Mouse (Mus musculus): ENCODE data around the gene Rps16. TPM values are rescaled to one million over a fixed set of nuclear protein-coding genes. Genes with fewer than 3 reads are reported as not detected.

The Rps16 gene
- polyA plus RNA-seq, 1 experiment, result 4,542 TPM

DNA sequence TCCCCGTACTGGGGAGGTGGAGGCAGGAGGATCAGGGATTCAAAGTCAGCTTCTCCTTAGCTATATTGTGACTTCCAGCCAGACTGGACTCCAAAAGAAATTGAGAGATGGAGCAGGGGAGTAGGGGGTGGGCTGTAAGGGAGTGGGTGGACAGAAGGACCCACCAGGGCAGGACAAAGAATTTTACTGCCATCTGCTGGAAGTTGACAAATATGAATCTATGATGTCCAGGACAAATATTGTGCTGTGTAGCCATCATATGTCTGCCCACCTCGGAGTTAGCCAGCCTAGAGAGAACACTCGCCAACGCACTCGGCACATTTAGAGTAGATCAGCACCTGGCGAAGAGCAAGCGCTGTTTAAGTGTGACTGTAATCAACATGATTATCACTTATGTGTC lies 1.9 kb upstream of the Rps16 start:
- TF ChIP-seq TCF12 (IDR thresholded peaks at IDR 0.05; ENCODE audit: insufficient read depth, poor library complexity, severe bottlenecking), result no peak
- no peak for TF ChIP-seq REST (IDR thresholded peaks at IDR 0.05; ENCODE audit: insufficient read depth, insufficient read length)
- no peak for TF ChIP-seq MYOD1 (IDR thresholded peaks at IDR 0.05; ENCODE audit: control insufficient read depth in 1 of 3, insufficient read length in 2 of 3, low read depth in 2 of 3)
- no peak for TF ChIP-seq SRF (IDR thresholded peaks at IDR 0.05; ENCODE audit: control insufficient read depth, insufficient read length, low read depth)
- no peak for TF ChIP-seq E2F4 (IDR thresholded peaks at IDR 0.05; ENCODE audit: insufficient read depth)
- no peak for TF ChIP-seq USF1 (IDR thresholded peaks at IDR 0.05; ENCODE audit: low read depth)
- no peak for TF ChIP-seq CEBPB (IDR thresholded peaks at IDR 0.05; ENCODE audit: insufficient read depth, poor library complexity, severe bottlenecking)
- no peak for TF ChIP-seq POLR2A (IDR thresholded peaks at IDR 0.05; ENCODE audit: insufficient read length, low read depth)
- TF ChIP-seq TCF3 (IDR thresholded peaks at IDR 0.05; ENCODE audit: insufficient read length, low read depth), result no peak
- TF ChIP-seq POLR2AphosphoS2 (IDR thresholded peaks at IDR 0.05; ENCODE audit: insufficient read length, low read depth), result no peak
- TF ChIP-seq MYOG (IDR thresholded peaks at IDR 0.05; ENCODE audit: control insufficient read depth in 1 of 3, insufficient read depth in 1 of 3, insufficient read length in 2 of 3, low read depth in 2 of 3), result no peak
- no peak for TF ChIP-seq MAX (IDR thresholded peaks at IDR 0.05; ENCODE audit: low read depth)
- H3ac ChIP-seq (ENCODE audit: control insufficient read depth, insufficient read length), result no peak overlapping the region
- no peak overlapping the region for H3K4me3 ChIP-seq
- peaks cover 18% of the 10 kb centered on the region for H3K36me3 ChIP-seq (ENCODE audit: control insufficient read depth, insufficient read depth)
- peaks cover 18% of the 10 kb centered on the region for H3K79me2 ChIP-seq (ENCODE audit: control insufficient read depth, insufficient read depth)
- no peaks in the 10 kb centered on the region for H3K27me3 ChIP-seq (ENCODE audit: control insufficient read depth, insufficient read depth, insufficient read length)
- H3K4me2 ChIP-seq (ENCODE audit: low read depth), result no peak overlapping the region

DNA sequence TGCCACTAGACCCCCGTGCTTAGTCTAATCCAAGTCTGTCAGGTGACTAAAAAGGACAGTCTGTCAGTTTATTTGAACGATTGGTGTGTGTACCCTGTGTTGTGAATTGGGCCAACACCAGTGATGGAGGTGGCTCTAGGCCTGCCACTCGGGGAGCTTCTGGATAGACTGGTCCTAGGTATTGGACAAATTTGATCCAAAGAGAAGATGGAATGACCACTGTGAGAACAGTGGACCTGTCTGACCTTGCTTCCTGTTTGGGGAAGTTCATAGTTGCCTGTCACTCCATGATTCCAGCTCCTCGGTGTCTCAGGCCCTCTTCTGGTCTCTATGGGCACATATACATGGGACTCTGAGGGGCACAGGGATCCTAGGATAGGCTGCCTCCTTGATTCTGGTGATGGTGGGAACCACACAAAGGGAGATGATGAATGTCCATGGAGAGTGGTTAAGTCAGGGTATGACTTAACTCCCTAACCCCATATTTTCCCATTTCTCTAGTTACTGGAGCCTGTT lies 1.3 kb downstream of the Rps16 start:
- peaks cover 18% of the 10 kb centered on the region for H3K79me2 ChIP-seq (ENCODE audit: control insufficient read depth, insufficient read depth)
- TF ChIP-seq USF1 (IDR thresholded peaks at IDR 0.05; ENCODE audit: low read depth), result no peak
- no peak for TF ChIP-seq MYOD1 (IDR thresholded peaks at IDR 0.05; ENCODE audit: control insufficient read depth in 1 of 3, insufficient read length in 2 of 3, low read depth in 2 of 3)
- TF ChIP-seq CEBPB (IDR thresholded peaks at IDR 0.05; ENCODE audit: insufficient read depth, poor library complexity, severe bottlenecking), result no peak
- TF ChIP-seq TCF12 (IDR thresholded peaks at IDR 0.05; ENCODE audit: insufficient read depth, poor library complexity, severe bottlenecking), result no peak
- TF ChIP-seq POLR2AphosphoS2 (IDR thresholded peaks at IDR 0.05; ENCODE audit: insufficient read length, low read depth), result peak; percentile 25

DNA sequence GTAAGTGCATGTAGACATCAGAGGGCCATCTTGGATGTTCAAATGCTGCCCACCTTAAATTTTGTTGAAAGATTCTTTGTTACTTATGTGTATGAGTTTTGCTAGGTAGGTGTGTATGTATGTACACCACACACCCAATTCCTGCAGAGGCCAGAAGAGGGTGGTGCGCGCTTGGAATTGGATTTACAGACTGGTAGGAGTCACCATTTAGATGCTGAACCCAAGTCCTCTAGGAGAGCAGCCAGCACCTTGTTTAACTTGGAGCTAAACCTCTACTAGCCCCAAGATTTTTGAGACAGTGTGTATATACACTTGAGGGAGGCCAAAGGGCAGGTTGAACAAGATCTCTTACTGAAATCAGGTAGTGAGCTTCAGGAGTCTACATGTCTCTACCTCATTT lies 2.8 kb downstream of the Rps16 start:
- Histone ChIP-seq H3ac (ENCODE audit: control insufficient read depth, insufficient read length) (no peak overlapping the region), H3K4me2 (ENCODE audit: low read depth) (no peak overlapping the region), H3K36me3 (ENCODE audit: control insufficient read depth, insufficient read depth) (peaks cover 28% of the 10 kb centered on the region), H3K79me2 (ENCODE audit: control insufficient read depth, insufficient read depth) (peaks cover 18% of the 10 kb centered on the region), H3K4me3 (no peak overlapping the region), H3K27me3 (ENCODE audit: control insufficient read depth, insufficient read depth, insufficient read length) (no peaks in the 10 kb centered on the region)
- TF ChIP-seq MYOG (IDR thresholded peaks at IDR 0.05; ENCODE audit: control insufficient read depth in 1 of 3, insufficient read depth in 1 of 3, insufficient read length in 2 of 3, low read depth in 2 of 3) (no peak), CEBPB (IDR thresholded peaks at IDR 0.05; ENCODE audit: insufficient read depth, poor library complexity, severe bottlenecking) (no peak), TCF3 (IDR thresholded peaks at IDR 0.05; ENCODE audit: insufficient read length, low read depth) (no peak), POLR2A (IDR thresholded peaks at IDR 0.05; ENCODE audit: insufficient read length, low read depth) (no peak), E2F4 (IDR thresholded peaks at IDR 0.05; ENCODE audit: insufficient read depth) (no peak), MAX (IDR thresholded peaks at IDR 0.05; ENCODE audit: low read depth) (no peak), REST (IDR thresholded peaks at IDR 0.05; ENCODE audit: insufficient read depth, insufficient read length) (no peak), MYOD1 (IDR thresholded peaks at IDR 0.05; ENCODE audit: control insufficient read depth in 1 of 3, insufficient read length in 2 of 3, low read depth in 2 of 3) (no peak), POLR2AphosphoS2 (IDR thresholded peaks at IDR 0.05; ENCODE audit: insufficient read length, low read depth) (no peak), SRF (IDR thresholded peaks at IDR 0.05; ENCODE audit: control insufficient read depth, insufficient read length, low read depth) (no peak), TCF12 (IDR thresholded peaks at IDR 0.05; ENCODE audit: insufficient read depth, poor library complexity, severe bottlenecking) (no peak)

More for the DNA sequence above, 1.3 kb downstream of the Rps16 start:
- H3K36me3 ChIP-seq (ENCODE audit: control insufficient read depth, insufficient read depth), result peaks cover 28% of the 10 kb centered on the region
- peak overlapping the region; percentile 71 for H3K4me2 ChIP-seq (ENCODE audit: low read depth)
- peak overlapping the region; percentile 23 for H3ac ChIP-seq (ENCODE audit: control insufficient read depth, insufficient read length)
- H3K27me3 ChIP-seq (ENCODE audit: control insufficient read depth, insufficient read depth, insufficient read length), result no peaks in the 10 kb centered on the region
- H3K4me3 ChIP-seq, result peak overlapping the region; percentile 97

GRCm38 (mm10) chr7:28354113-28354581 lies 3.7 kb downstream of the Rps16 start:
- Histone ChIP-seq H3K4me2 (ENCODE audit: low read depth) (no peak overlapping the region), H3K79me2 (ENCODE audit: control insufficient read depth, insufficient read depth) (peaks cover 18% of the 10 kb centered on the region), H3K4me3 (no peak overlapping the region), H3ac (ENCODE audit: control insufficient read depth, insufficient read length) (no peak overlapping the region), H3K27me3 (ENCODE audit: control insufficient read depth, insufficient read depth, insufficient read length) (no peaks in the 10 kb centered on the region), H3K36me3 (ENCODE audit: control insufficient read depth, insufficient read depth) (peaks cover 28% of the 10 kb centered on the region)
- peak; percentile 51 for TF ChIP-seq POLR2AphosphoS2 (IDR thresholded peaks at IDR 0.05; ENCODE audit: insufficient read length, low read depth)
- no peak for TF ChIP-seq REST (IDR thresholded peaks at IDR 0.05; ENCODE audit: insufficient read depth, insufficient read length)

DNA sequence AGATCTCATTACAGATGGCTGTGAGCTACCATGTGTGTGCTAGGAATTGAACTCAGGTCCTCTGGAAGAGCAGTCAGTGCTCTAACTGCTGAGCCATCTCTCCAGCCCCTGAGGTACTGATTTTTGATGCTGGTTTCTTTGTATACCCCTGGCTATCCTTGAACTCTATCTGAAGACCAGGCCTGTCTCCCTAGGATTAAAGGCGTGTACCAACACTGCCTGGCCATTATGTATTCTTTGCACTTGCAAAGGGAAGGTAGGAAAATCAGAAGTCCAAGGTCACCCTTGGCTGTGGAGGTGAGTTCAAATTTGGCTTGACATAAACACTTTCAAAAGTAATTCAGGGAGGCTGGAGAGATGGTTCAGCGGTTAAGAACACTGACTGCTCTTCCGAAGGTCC lies 4.1 kb downstream of the Rps16 start:
- no peaks in the 10 kb centered on the region for H3K27me3 ChIP-seq (ENCODE audit: control insufficient read depth, insufficient read depth, insufficient read length)
- H3K4me2 ChIP-seq (ENCODE audit: low read depth), result no peak overlapping the region
- H3K4me3 ChIP-seq, result no peak overlapping the region
- no peak overlapping the region for H3ac ChIP-seq (ENCODE audit: control insufficient read depth, insufficient read length)
- H3K36me3 ChIP-seq (ENCODE audit: control insufficient read depth, insufficient read depth), result peaks cover 28% of the 10 kb centered on the region
- TF ChIP-seq CEBPB (IDR thresholded peaks at IDR 0.05; ENCODE audit: insufficient read depth, poor library complexity, severe bottlenecking) (no peak), USF1 (IDR thresholded peaks at IDR 0.05; ENCODE audit: low read depth) (no peak), MAX (IDR thresholded peaks at IDR 0.05; ENCODE audit: low read depth) (no peak), TCF12 (IDR thresholded peaks at IDR 0.05; ENCODE audit: insufficient read depth, poor library complexity, severe bottlenecking) (no peak), REST (IDR thresholded peaks at IDR 0.05; ENCODE audit: insufficient read depth, insufficient read length) (no peak), MYOG (IDR thresholded peaks at IDR 0.05; ENCODE audit: control insufficient read depth in 1 of 3, insufficient read depth in 1 of 3, insufficient read length in 2 of 3, low read depth in 2 of 3) (no peak), MYOD1 (IDR thresholded peaks at IDR 0.05; ENCODE audit: control insufficient read depth in 1 of 3, insufficient read length in 2 of 3, low read depth in 2 of 3) (no peak), TCF3 (IDR thresholded peaks at IDR 0.05; ENCODE audit: insufficient read length, low read depth) (no peak), POLR2A (IDR thresholded peaks at IDR 0.05; ENCODE audit: insufficient read length, low read depth) (no peak), POLR2AphosphoS2 (IDR thresholded peaks at IDR 0.05; ENCODE audit: insufficient read length, low read depth) (no peak), SRF (IDR thresholded peaks at IDR 0.05; ENCODE audit: control insufficient read depth, insufficient read length, low read depth) (no peak)
- H3K79me2 ChIP-seq (ENCODE audit: control insufficient read depth, insufficient read depth), result peaks cover 18% of the 10 kb centered on the region
